Mouse (Mus musculus) ES-Bruce4 (cell line): ENCODE results near the gene Irgm2. TPM values are rescaled to one million over a fixed set of nuclear protein-coding genes. Genes with fewer than 3 reads are reported as not detected.

Experiments used
- H3K27ac ChIP-seq: 2 replicates; pipeline ENCODE4 v1.5.1; 2012; ENCODE audit warnings: low read length, inconsistent platforms; ENCODE audit not compliant: insufficient read depth
- H3K27me3 ChIP-seq: 2 replicates; pipeline ENCODE4 v1.6.1; 2012; ENCODE audit warnings: mild to moderate bottlenecking, low read length, inconsistent platforms; ENCODE audit not compliant: control insufficient read depth, poor library complexity, insufficient read depth, severe bottlenecking
- H3K36me3 ChIP-seq: 2 replicates; pipeline ENCODE4 v1.6.1; 2012; ENCODE audit warnings: inconsistent platforms, mild to moderate bottlenecking, low read length, moderate library complexity; ENCODE audit not compliant: control insufficient read depth, poor library complexity, insufficient read depth, severe bottlenecking
- H3K4me1 ChIP-seq: one replicate; pipeline ENCODE4 v1.8.1; 2011; ENCODE audit warnings: low read length; ENCODE audit not compliant: control insufficient read depth, insufficient read depth
- H3K4me3 ChIP-seq: 2 replicates; pipeline ENCODE4 v1.5.1; 2011; ENCODE audit warnings: low read depth, mild to moderate bottlenecking, low read length
- H3K9ac ChIP-seq: 2 replicates; pipeline ENCODE4 v1.6.1; 2012; ENCODE audit warnings: low read depth, mild to moderate bottlenecking, inconsistent platforms; ENCODE audit not compliant: poor library complexity, severe bottlenecking
- H3K9me3 ChIP-seq: replicated peaks from 2 replicates; pipeline ENCODE4 v1.6.1; 2012; ENCODE audit warnings: mild to moderate bottlenecking, low read length, inconsistent platforms; ENCODE audit not compliant: control insufficient read depth, poor library complexity, insufficient read depth, severe bottlenecking
- CTCF ChIP-seq: IDR thresholded peaks from one replicate; pipeline ENCODE4 v1.8.1; 2011; ENCODE audit warnings: low read depth, low read length
- EP300 ChIP-seq: IDR thresholded peaks from 2 replicates; pipeline ENCODE4 v1.6.1; 2011; ENCODE audit warnings: low read depth, low read length; ENCODE audit not compliant: insufficient read depth
- POLR2A ChIP-seq: IDR thresholded peaks from one replicate; pipeline ENCODE4 v1.8.1; 2011; ENCODE audit warnings: low read length; ENCODE audit not compliant: insufficient read depth
- polyA plus RNA-seq: library from polyadenylated mRNA; stranded (reverse); fragments of >200 nt; gene quantifications from 2 replicates; pipeline ENCODE4 v1.2.4, GENCODE M21; 2011; ENCODE audit warnings: low read depth; ENCODE audit not compliant: missing spikeins, insufficient read depth, insufficient read length

Irgm2 gene
- polyA plus RNA-seq, 1 experiment, result 5.6 TPM

GRCm38 (mm10) chr11:58189675-58190074, 9.7 kb upstream of the Irgm2 start:
- no peak overlapping the region for H3K27ac ChIP-seq
- TF ChIP-seq EP300 (no peak), POLR2A (no peak), CTCF (no peak)

DNA sequence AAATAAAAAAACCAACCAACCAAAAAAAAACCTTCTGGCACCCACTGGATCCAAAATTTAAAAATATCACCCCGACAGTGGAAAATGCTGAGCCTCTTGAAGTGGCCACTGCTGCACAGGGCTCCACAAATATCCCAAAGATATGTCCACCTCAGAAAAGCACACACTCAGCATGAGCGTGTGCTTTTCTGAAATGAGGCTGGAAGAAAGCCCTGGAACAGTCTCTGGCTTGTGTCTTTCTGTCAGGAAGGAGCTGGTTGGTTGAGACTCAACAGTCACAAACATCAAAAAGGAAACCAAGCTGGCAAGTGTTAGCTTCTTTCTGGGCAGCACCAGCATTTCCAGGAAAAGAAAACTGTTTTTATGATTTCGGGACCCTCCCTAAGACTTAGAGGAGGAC, 6.1 kb upstream of the Irgm2 start:
- Histone ChIP-seq H3K36me3 (no peaks in the 10 kb centered on the region), H3K27ac (no peak overlapping the region), H3K4me1 (no peaks in the 10 kb centered on the region), H3K9me3 (no peaks in the 10 kb centered on the region), H3K27me3 (no peaks in the 10 kb centered on the region), H3K9ac (no peak overlapping the region), H3K4me3 (no peak overlapping the region)
- TF ChIP-seq CTCF, result no peak
- TF ChIP-seq POLR2A, result no peak
- TF ChIP-seq EP300, result no peak

More at GRCm38 (mm10) chr11:58189675-58190074, 9.7 kb upstream of the Irgm2 start:
- H3K4me3 ChIP-seq, result no peak overlapping the region
- H3K9me3 ChIP-seq, result no peaks in the 10 kb centered on the region
- H3K27me3 ChIP-seq, result no peaks in the 10 kb centered on the region
- H3K9ac ChIP-seq, result no peak overlapping the region
- no peaks in the 10 kb centered on the region for H3K4me1 ChIP-seq
- no peaks in the 10 kb centered on the region for H3K36me3 ChIP-seq

- no peak overlapping the region for H3K9ac ChIP-seq
- no peak overlapping the region for H3K4me3 ChIP-seq
- no peaks in the 10 kb centered on the region for H3K27me3 ChIP-seq
- TF ChIP-seq CTCF, result no peak
- no peaks in the 10 kb centered on the region for H3K36me3 ChIP-seq
- H3K27ac ChIP-seq, result no peak overlapping the region; the same call in 1 of the 2 replicates
- H3K9me3 ChIP-seq, result no peaks in the 10 kb centered on the region
- no peaks in the 10 kb centered on the region for H3K4me1 ChIP-seq
Observed at GRCm38 (mm10) chr11:58193860-58194520, 5.4 kb upstream of the Irgm2 start.

- no peak overlapping the region for H3K4me3 ChIP-seq
- peaks cover 2% of the 10 kb centered on the region; the same call in 1 of the 2 replicates for H3K27me3 ChIP-seq
- no peak overlapping the region for H3K9ac ChIP-seq
- no peak overlapping the region for H3K27ac ChIP-seq
- H3K9me3 ChIP-seq, result no peaks in the 10 kb centered on the region
- no peaks in the 10 kb centered on the region for H3K4me1 ChIP-seq
- no peaks in the 10 kb centered on the region for H3K36me3 ChIP-seq
- TF ChIP-seq EP300 (no peak), POLR2A (no peak), CTCF (no peak)
Observed at GRCm38 (mm10) chr11:58198663-58199062, 755 bp upstream of the Irgm2 start.

- H3K36me3 ChIP-seq, result no peaks in the 10 kb centered on the region
- H3K27me3 ChIP-seq, result peaks cover 2% of the 10 kb centered on the region; the same call in 1 of the 2 replicates
- H3K27ac ChIP-seq, result no peak overlapping the region
- no peak overlapping the region for H3K4me3 ChIP-seq
- no peak for TF ChIP-seq EP300
- no peak for TF ChIP-seq POLR2A
- TF ChIP-seq CTCF, result no peak
- H3K4me1 ChIP-seq, result no peaks in the 10 kb centered on the region
- H3K9me3 ChIP-seq, result no peaks in the 10 kb centered on the region
- no peak overlapping the region for H3K9ac ChIP-seq
Observed at GRCm38 (mm10) chr11:58200226-58200625, 808 bp downstream of the Irgm2 start.

- Histone ChIP-seq H3K9me3 (no peaks in the 10 kb centered on the region), H3K27ac (no peak overlapping the region), H3K4me3 (peak overlapping the region; percentile 21; the same call in 1 of the 2 replicates), H3K9ac (no peak overlapping the region), H3K27me3 (peaks cover 2% of the 10 kb centered on the region; the same call in 1 of the 2 replicates), H3K4me1 (no peaks in the 10 kb centered on the region), H3K36me3 (no peaks in the 10 kb centered on the region)
- TF ChIP-seq CTCF (no peak), EP300 (no peak), POLR2A (no peak)
Observed at GRCm38 (mm10) chr11:58201052-58201451, 1.6 kb downstream of the Irgm2 start.
